Mouse (Mus musculus): ENCODE data around the gene Oaf.

The Oaf gene

DNA sequence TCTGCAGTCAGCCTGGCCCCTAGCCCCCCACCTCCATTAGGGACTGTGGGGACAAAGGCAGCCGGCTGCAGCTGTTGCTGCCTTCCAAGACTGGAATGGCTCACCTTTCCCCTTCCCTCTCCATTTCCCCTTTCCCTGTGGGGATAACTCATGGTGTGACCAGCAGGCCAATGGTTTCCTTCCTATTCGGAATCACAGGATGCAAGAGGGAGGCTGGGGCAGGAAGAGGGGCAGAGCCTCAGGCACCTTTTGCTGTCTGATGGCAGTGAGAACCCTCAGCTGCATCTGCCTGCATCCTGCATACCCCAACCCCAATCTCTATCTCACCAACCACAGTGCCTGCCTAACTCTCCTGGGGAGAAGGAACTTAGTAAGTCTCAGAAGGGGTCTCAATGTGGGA lies 14.2 kb downstream of the Oaf start:
- DNase-seq (ENCODE audit: low read depth, low spot score), result no peak

DNA sequence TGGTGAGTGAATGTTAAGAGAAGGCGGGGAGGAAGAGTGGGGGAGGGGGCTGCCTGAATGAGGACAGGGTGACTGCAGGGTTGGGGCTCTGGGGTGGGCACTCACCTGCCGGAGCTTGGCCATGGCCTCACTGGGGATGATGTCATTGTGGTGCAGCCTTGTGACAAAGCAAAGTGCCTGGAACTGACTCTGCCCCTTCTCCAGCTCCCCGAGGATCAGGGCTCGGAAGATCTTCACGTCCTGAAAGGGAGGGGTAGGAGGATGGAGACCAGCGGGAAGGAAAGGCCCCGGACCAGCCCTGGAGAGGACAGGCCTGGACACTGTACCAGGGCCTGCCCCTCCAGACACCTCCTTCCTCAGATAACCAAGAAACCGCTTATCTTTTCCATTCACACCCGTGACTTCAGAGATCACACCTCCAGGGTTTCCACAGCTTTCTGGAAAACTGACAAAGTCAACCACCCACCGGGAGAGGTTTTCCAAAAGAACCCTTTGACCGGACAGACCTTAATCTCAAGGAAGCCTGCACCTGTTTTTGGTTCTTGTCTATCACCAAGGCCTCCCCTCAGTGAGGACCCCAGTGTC lies 14.8 kb downstream of the Oaf start:
- no peak for DNase-seq (ENCODE audit: low read depth, low spot score)

DNA sequence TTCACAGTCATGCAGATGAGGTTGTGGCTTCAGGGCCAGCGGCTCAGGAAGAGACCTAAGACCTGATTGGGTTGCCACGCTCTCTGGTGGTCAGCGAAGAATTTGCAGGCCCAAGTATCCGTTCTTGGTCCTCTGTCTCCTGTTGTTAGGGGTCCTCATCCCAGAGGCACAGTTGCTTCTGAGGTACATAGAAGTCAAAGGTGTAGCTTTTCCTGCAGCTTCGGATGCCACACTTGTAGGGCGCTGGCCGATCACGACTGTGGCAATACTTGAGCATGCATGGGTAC lies 17.3 kb downstream of the Oaf start:
- peak; percentile 74 for DNase-seq (ENCODE audit: low read depth, low spot score)

DNA sequence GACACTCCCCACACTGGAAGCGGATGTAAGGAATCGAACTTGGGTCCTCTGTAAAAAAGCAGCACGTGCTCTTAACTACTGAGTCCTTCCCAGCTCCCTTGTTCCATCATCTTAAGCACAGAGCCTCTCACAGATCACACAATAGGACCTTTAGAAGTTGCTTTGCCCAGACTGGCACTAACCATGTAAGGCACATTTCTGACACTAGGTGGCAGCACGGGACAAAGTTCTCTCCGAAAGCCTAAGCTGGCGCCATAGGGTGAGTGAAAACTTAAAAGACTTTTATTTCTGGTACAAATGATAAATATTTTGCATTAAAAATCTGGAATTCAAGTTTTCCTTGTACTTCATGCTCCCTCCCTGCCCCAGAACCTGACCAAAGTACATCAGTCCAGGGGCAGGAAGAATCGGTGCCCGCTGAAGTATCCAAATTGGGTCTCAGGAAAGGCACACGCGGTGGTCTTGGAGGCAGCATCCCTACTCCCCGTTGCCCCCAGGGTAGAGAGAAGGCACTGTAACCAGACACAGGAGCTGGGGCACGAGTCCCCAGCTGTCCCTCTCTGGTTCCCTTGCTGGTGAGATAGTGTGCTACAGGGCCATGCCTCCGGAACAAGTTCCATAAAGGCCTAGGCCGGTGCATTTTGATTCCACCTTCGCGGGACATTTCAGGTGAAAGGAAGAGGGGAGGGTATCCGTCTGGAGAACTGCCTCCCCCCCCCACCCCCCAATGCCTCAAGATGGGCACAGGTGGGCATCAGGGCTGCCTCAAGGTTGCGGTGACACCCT lies 17.9 kb downstream of the Oaf start:
- peak; percentile 93 for DNase-seq (ENCODE audit: low read depth, low spot score)

DNA sequence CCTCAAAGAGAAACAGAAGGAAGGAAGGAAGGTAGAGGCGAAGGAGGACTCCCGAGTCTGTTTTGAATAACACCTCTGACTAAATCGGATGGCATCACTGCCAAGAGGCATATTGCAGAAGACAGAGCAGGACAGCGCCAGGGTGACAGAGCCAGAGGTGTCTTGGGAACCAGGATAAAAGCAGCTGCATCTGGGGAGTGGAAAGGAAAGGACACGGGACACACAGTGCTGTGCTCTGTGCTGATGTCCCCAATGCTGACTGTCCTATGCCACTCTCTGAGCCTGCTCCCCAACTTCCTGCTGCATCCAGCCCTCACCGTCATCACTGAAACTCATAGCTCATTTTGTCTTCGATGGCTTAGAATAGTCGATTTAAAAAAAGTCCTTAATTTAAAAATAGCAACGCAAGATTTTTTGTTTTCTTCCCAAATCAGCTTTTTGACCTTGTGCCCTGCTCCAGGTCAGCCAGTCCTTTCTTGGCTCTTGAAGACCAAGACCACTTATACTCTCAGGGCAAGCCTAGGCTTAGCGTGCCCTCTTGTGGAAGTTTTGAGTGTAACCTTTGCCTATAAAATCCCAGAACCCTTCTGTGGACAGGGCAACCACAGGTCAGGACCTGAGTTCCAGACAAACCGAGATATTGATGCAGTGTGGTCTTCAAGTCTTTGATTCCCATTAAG lies 28.8 kb downstream of the Oaf start:
- DNase-seq (ENCODE audit: low read depth, low spot score), result peak; percentile 86

DNA sequence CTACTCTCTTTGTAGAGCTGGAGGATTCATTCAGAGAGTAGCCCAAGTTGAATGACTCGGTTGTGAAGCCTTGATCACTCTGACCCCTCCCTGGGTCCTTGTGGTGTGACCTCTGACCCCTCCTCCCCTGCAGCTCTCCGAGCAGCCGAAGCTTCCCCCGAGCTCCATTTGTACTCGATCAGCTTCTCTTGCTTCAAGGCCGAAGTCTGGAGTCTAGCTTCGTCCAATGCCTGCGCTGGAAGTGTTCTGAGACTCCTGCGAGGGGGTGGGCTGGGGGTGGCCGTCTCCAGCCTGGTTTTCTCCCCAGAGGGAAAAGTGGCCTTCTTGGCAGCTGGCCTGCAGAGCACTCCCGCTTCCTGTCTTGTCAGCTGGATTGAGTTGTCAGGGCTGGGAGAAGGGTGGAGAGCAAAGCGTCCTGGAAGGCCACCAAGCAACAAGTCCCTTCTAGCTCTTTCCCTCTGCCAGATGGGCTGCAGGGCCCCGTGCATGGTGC lies 29.5 kb downstream of the Oaf start, which contains the start of gene Pou2f3:
Gene Pou2f3 (minus strand): TSS at position 180 of the 493 bp plus-strand sequence.
- peak; percentile 96 for DNase-seq (ENCODE audit: low read depth, low spot score)

DNA sequence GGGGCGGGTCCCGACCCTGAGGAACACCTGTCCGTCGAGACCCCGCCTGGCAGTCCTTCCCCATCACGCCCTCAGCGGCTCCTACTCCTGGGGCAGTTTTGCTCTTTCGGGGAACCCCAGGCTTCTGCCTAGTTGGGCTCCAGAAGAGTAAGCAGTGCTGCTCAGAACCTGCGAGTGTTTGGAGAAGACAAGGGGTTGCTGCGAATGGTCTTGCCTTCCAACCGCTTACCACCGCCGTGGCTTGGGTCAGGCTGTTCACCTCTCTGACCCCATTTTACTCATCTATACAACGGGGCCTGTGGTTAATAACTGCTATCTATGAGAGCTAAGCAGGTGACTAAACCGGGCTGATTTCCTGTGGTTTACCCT lies 33.7 kb downstream of the Oaf start:
- DNase-seq (ENCODE audit: low read depth, low spot score), result peak; percentile 25

DNA sequence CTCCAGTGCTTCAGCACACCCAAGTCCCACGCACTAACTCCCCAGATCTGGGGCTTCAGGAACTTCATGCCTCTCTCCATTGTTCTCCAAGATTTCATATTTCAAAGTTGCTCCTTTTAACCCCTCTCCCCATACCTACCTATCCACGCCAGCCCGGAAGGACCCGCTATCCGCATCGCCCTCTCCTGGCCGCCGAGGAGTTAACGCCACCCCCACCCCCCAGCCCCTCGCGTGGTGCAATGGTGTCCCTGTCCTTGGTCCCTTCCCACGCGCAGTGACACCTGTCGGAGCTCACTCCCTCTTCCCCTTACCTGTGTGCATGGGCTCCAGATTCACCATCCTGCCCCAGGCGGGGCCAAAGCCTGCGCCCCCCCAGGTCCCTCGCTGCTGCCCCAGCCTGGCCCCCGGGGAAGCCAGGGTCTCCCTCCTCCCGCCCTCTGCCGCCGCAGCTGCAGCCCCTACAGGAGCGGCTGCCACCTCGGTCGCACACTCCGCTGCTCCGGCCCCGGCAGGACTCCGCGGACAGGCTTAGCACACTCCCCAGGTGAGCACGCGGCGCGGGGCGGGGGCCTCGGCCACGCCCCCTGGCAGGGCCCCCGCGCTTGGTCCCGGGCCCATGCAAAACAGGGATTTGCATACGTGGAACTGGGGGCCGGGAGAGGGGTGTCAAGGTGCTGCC lies 34.2 kb downstream of the Oaf start:
- DNase-seq (ENCODE audit: low read depth, low spot score), result peak; percentile 68

DNA sequence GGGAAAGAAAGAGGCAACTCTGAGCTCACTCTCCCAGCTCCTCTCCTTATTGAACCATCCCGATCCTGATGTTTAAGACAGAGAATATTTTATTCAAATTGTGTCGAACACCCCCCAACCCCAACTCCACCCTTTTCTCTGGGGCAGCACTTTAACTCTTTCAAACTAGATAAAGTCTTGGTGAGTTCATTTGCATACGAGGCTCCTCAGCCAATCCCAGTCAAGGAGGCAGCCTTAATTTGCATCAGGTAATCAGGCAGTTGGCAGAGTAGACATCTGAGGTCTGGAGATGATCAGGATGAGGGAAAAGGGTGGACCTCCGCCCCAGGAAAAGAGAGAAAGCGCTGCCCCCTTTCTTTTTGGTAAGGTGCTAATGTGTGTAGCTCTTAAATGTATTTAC lies 39.5 kb downstream of the Oaf start:
- peak; percentile 58 for DNase-seq (ENCODE audit: low read depth, low spot score)

DNA sequence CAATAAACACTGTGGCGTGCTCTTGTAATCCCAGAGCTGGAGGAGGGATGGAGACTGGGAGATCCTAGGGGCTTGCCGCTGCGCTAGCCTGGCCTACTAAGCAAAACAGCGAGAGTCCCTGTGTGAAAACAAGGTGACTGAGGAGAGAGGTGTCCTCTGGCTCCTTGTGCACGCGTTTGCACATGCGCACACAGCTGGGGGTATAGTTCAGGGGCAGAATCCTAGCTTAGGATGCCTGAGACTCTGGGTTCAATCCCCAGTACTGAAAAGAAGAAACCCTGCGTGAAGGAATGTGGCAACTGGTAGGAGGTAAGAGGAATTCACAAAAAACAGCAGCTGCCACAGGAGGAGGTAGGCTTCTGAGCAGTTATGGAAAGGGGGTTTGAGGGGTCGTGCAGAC lies 45.7 kb downstream of the Oaf start:
- DNase-seq (ENCODE audit: low read depth, low spot score), result peak; percentile 58

DNA sequence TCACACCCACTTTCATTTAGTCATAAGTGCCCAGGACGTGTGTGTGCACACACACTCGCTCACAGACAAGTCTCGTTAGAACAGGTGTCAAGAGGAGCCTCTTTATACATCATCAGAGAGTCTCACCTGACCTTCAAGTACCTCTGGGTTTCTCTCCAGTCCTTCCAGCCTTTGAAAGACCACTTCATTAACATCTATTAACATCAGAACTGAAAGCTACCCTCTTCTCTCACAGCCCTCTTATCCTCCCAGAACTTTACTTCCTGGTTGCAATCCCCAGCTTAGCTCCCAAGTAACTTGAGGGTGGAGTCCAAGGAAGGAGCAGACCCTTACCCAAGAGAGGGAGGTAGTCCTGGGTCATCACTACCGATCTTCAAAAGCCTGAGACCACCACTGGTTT lies 48.1 kb downstream of the Oaf start:
- DNase-seq (ENCODE audit: low read depth, low spot score), result peak; percentile 76

DNA sequence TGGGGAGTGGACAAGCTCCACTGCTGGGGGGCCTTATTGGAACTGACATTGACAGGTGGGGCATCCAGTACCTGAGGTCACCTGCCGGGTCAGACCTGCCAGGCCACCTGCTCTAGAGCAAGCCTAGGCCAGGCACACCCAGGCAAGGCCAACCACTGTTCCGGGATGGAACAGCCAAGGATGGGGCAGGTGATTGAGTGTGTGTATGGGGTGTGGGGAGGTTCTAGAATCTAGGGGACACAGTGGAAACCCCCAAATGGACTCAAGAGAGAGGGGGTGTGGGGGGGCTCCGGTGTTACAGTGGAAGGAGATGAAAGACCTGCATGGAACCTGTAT lies 50.7 kb downstream of the Oaf start:
- DNase-seq (ENCODE audit: low read depth, low spot score), result no peak

DNA sequence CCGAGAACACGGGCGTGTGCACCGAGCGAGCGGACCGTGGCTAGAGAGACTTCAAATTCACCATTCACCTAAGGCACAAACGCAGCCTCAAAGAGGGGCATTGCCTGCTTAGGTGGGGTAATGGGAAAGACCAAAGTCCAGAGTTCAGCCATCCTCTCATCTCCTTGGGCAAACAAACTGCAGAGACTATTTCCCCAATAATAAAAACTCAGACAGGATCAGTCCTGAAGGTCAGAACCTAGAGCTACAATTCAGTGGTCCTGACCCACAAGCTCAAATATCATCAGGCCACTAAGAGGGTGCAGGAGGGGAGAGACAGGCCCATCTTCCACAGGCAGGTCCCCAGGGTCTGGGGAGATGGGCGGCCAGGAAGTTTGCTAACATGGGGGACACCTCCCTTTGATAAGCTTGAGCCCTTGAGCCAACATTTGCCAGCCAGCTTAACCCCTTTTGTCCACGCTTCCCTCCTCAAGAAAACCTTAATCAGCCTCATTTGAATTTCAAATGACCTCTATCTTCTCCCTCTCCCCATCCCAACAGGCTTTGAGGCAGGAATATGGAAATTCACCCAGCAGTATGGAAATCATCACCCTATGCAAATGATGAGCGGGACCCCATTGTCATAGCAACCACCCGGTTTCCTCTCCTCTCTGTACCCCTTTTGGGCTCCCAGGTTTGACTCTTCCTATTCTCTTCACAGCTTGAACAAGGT lies 51.2 kb downstream of the Oaf start:
- DNase-seq (ENCODE audit: low read depth, low spot score), result peak; percentile 53

DNA sequence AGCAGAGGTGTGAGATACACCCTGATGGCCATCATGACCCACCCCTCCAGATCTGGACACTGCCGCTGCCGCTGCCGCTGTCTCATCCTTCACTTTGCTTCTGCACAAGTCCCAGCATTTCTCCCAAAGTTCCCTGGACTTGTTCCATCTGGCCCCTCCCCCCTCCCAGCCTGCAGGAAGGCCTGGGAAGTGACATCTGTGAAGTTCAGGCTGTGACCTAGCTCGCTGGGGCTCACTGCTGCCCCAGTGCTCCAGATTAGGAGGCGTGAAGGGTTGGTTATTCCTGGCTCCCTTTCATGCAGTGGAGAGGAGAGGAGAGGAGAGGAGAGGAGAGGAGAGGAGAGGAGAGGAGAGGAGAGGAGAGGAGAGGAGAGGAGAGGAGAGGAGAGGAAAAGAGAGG lies 60.1 kb downstream of the Oaf start:
- DNase-seq (ENCODE audit: low read depth, low spot score), result peak; percentile 70

DNA sequence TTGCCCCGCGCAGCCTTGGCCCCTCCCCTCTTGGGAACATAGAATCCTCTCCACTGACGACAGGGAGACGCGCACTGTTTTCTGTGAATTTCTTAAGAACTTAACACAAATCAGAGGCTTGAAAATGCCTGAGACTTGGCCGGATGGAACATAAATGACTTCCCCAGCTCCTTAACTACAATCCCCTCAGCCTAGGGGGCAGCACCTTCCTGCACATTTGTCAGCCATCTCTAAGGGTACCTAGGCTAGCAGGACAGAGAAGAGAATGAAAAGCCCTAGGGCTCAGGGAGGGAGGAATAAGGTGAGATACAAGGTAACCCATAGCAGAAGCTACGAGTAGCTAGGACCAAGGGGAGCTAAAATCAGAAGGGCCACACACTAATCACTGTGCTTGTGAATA lies 61.5 kb downstream of the Oaf start:
- DNase-seq (ENCODE audit: low read depth, low spot score), result peak; percentile 43

Data from ZHBTc4 (cell line).